Mouse (Mus musculus) ES-Bruce4 (cell line): ENCODE measurements around the gene Tmprss12. TPM values are rescaled to one million over a fixed set of nuclear protein-coding genes. Genes with fewer than 3 reads are reported as not detected.

Source experiments
- H3K27ac ChIP-seq: 2 replicates; pipeline ENCODE4 v1.5.1; 2012; ENCODE audit warnings: low read length, inconsistent platforms; ENCODE audit not compliant: insufficient read depth
- H3K27me3 ChIP-seq: 2 replicates; pipeline ENCODE4 v1.6.1; 2012; ENCODE audit warnings: mild to moderate bottlenecking, low read length, inconsistent platforms; ENCODE audit not compliant: control insufficient read depth, poor library complexity, insufficient read depth, severe bottlenecking
- H3K36me3 ChIP-seq: 2 replicates; pipeline ENCODE4 v1.6.1; 2012; ENCODE audit warnings: inconsistent platforms, mild to moderate bottlenecking, low read length, moderate library complexity; ENCODE audit not compliant: control insufficient read depth, poor library complexity, insufficient read depth, severe bottlenecking
- H3K4me1 ChIP-seq: one replicate; pipeline ENCODE4 v1.8.1; 2011; ENCODE audit warnings: low read length; ENCODE audit not compliant: control insufficient read depth, insufficient read depth
- H3K4me3 ChIP-seq: 2 replicates; pipeline ENCODE4 v1.5.1; 2011; ENCODE audit warnings: low read depth, mild to moderate bottlenecking, low read length
- H3K9ac ChIP-seq: 2 replicates; pipeline ENCODE4 v1.6.1; 2012; ENCODE audit warnings: low read depth, mild to moderate bottlenecking, inconsistent platforms; ENCODE audit not compliant: poor library complexity, severe bottlenecking
- H3K9me3 ChIP-seq: replicated peaks from 2 replicates; pipeline ENCODE4 v1.6.1; 2012; ENCODE audit warnings: mild to moderate bottlenecking, low read length, inconsistent platforms; ENCODE audit not compliant: control insufficient read depth, poor library complexity, insufficient read depth, severe bottlenecking
- CTCF ChIP-seq: IDR thresholded peaks from one replicate; pipeline ENCODE4 v1.8.1; 2011; ENCODE audit warnings: low read depth, low read length
- EP300 ChIP-seq: IDR thresholded peaks from 2 replicates; pipeline ENCODE4 v1.6.1; 2011; ENCODE audit warnings: low read depth, low read length; ENCODE audit not compliant: insufficient read depth
- POLR2A ChIP-seq: IDR thresholded peaks from one replicate; pipeline ENCODE4 v1.8.1; 2011; ENCODE audit warnings: low read length; ENCODE audit not compliant: insufficient read depth
- polyA plus RNA-seq: library from polyadenylated mRNA; stranded (reverse); fragments of >200 nt; gene quantifications from 2 replicates; pipeline ENCODE4 v1.2.4, GENCODE M21; 2011; ENCODE audit warnings: low read depth; ENCODE audit not compliant: missing spikeins, insufficient read depth, insufficient read length

Tmprss12 gene
- polyA plus RNA-seq, 1 experiment, result 3.2 TPM

- TF ChIP-seq CTCF (no peak), POLR2A (no peak), EP300 (no peak)
- no peaks in the 10 kb centered on the region for H3K27me3 ChIP-seq
- no peak overlapping the region for H3K4me3 ChIP-seq
- no peaks in the 10 kb centered on the region for H3K36me3 ChIP-seq
- H3K9me3 ChIP-seq, result no peaks in the 10 kb centered on the region
- no peak overlapping the region for H3K9ac ChIP-seq
- H3K4me1 ChIP-seq, result no peaks in the 10 kb centered on the region
- no peak overlapping the region for H3K27ac ChIP-seq
These were observed 10.2 kb downstream of the Tmprss12 start for GRCm38 (mm10) chr15:100290858-100291257.

DNA sequence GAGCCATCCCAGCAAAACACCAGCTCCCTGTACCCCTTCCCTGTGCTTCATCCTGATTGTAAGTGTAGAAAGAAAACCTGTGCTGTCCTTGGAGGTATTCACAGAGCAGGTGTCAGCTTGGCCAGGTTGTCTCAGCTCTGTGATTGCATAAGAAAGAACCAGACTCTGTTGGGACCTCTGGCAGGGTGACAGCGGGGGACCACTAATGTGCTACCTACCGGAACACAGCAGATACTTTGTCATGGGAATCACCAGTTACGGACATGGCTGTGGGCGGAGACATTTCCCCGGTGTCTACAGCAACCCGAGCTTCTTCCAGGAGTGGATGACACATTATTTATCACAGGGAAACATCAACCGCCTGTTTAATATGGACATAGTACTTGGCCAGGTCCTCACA lies 11.7 kb downstream of the Tmprss12 start:
- no peak overlapping the region for H3K4me3 ChIP-seq
- H3K9me3 ChIP-seq, result no peaks in the 10 kb centered on the region
- TF ChIP-seq EP300, result peak; percentile 80
- TF ChIP-seq CTCF, result no peak
- H3K9ac ChIP-seq, result no peak overlapping the region
- H3K27ac ChIP-seq, result no peak overlapping the region
- H3K4me1 ChIP-seq, result no peaks in the 10 kb centered on the region
- H3K27me3 ChIP-seq, result no peaks in the 10 kb centered on the region
- no peaks in the 10 kb centered on the region for H3K36me3 ChIP-seq

DNA sequence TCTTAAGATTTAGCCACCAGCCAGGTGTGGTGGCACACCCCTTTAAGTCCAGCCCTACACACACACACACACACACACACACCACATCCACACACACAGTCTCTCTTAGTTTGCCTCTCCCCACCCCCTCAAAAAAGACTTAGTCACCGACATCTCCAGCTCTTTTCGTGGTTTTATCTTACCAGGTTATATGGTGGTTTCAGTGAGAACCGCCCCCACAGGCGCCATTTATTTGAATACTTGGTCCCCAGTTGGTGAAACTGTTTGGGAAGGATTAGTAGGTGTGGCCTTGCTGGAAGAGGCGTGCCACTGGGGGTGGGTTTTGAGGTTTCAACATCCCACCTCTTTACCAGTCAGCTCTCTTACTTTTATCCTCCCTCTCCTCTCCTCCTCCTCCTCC lies 17.2 kb downstream of the Tmprss12 start:
- Histone ChIP-seq H3K9ac (no peak overlapping the region), H3K27me3 (no peaks in the 10 kb centered on the region)

GRCm38 (mm10) chr15:100300499-100300898 lies 19.9 kb downstream of the Tmprss12 start:
- 0 out of 2 replicates have a peak overlapping the region, but pooled peaks have one; percentile 13 for H3K9ac ChIP-seq
- peak overlapping the region; percentile 10; the same call in 1 of the 2 replicates for H3K27ac ChIP-seq
- H3K27me3 ChIP-seq, result no peaks in the 10 kb centered on the region
- H3K4me3 ChIP-seq, result no peak overlapping the region
- H3K36me3 ChIP-seq, result no peaks in the 10 kb centered on the region
- no peaks in the 10 kb centered on the region for H3K9me3 ChIP-seq
- TF ChIP-seq POLR2A, result no peak
- no peak for TF ChIP-seq EP300
- TF ChIP-seq CTCF, result no peak
- H3K4me1 ChIP-seq, result peaks cover 2% of the 10 kb centered on the region

More for the DNA sequence above, 17.2 kb downstream of the Tmprss12 start:
- no peak for TF ChIP-seq EP300
- no peak for TF ChIP-seq CTCF
- Histone ChIP-seq H3K27ac (no peak overlapping the region), H3K36me3 (no peaks in the 10 kb centered on the region), H3K4me1 (peaks cover 2% of the 10 kb centered on the region), H3K4me3 (no peak overlapping the region), H3K9me3 (no peaks in the 10 kb centered on the region)

- H3K27ac ChIP-seq, result no peak overlapping the region
- peak overlapping the region; percentile 38 for H3K4me3 ChIP-seq
- H3K9ac ChIP-seq, result peak overlapping the region; percentile 42
- peaks cover 2% of the 10 kb centered on the region for H3K4me1 ChIP-seq
- no peaks in the 10 kb centered on the region for H3K9me3 ChIP-seq
- no peak for TF ChIP-seq EP300
- no peak for TF ChIP-seq CTCF
- no peak for TF ChIP-seq POLR2A
- no peaks in the 10 kb centered on the region for H3K36me3 ChIP-seq
- no peaks in the 10 kb centered on the region for H3K27me3 ChIP-seq
These were observed 20.9 kb downstream of the Tmprss12 start for GRCm38 (mm10) chr15:100301556-100301955.

- no peaks in the 10 kb centered on the region for H3K9me3 ChIP-seq
- H3K9ac ChIP-seq, result peak overlapping the region; percentile 56; the same call in 1 of the 2 replicates
- no peak overlapping the region for H3K4me3 ChIP-seq
- H3K27ac ChIP-seq, result peak overlapping the region; percentile 84
- H3K36me3 ChIP-seq, result no peaks in the 10 kb centered on the region
- H3K4me1 ChIP-seq, result peaks cover 2% of the 10 kb centered on the region
- no peaks in the 10 kb centered on the region for H3K27me3 ChIP-seq
- TF ChIP-seq EP300 (no peak), POLR2A (no peak), CTCF (no peak)
These were observed 22.9 kb downstream of the Tmprss12 start for GRCm38 (mm10) chr15:100303428-100304018.
